Mouse (Mus musculus): ENCODE results near the gene Kif19a. TPM values are rescaled to one million over a fixed set of nuclear protein-coding genes. Genes with fewer than 3 reads are reported as not detected.
A peak's percentile ranks its signal among the peaks of the same experiment; 100 is the strongest.

The Kif19a gene
- polyA plus RNA-seq, 1 experiment from 2014 or later = 1.2 TPM

- H3K4me1 ChIP-seq (replicated peaks) = peaks cover 45% of the 10 kb centered on the region
- 80% methylated on average over 3 of the region's 3 CpGs for WGBS
- no peak overlapping the region for H3K4me3 ChIP-seq
- no peaks in the 10 kb centered on the region for H3K9me3 ChIP-seq
- ATAC-seq (ENCODE audit: low FRiP score) = no peak
- no peak overlapping the region for H3K4me2 ChIP-seq
- H3K36me3 ChIP-seq = no peaks in the 10 kb centered on the region
- peaks cover 75% of the 10 kb centered on the region for H3K27me3 ChIP-seq
- H3K9ac ChIP-seq = no peak overlapping the region
- H3K27ac ChIP-seq = no peak overlapping the region
Observed at GRCm38 (mm10) chr11:114787611-114788010, 22.4 kb downstream of the Kif19a start.

- H3K4me2 ChIP-seq = peak overlapping the region; percentile 49
- H3K27ac ChIP-seq = no peak overlapping the region
- no peaks in the 10 kb centered on the region for H3K9me3 ChIP-seq
- H3K36me3 ChIP-seq = no peaks in the 10 kb centered on the region
- H3K27me3 ChIP-seq = peaks cover 83% of the 10 kb centered on the region
- WGBS = 13% methylated on average over 30 of the region's 30 CpGs
- peak overlapping the region; percentile 20 for H3K4me3 ChIP-seq
- H3K4me1 ChIP-seq (replicated peaks) = peaks cover 61% of the 10 kb centered on the region
- 0 out of 2 replicates have a peak overlapping the region, but pooled peaks have one; percentile 51 for H3K9ac ChIP-seq
- ATAC-seq (ENCODE audit: low FRiP score) = peak; percentile 11; the same call in 1 of the 2 replicates
Observed at GRCm38 (mm10) chr11:114789061-114789714, 24.0 kb downstream of the Kif19a start.

GRCm38 (mm10) chr11:114789716-114790115 lies 24.5 kb downstream of the Kif19a start:
- 68% methylated on average over 9 of the region's 9 CpGs for WGBS
- Histone ChIP-seq H3K4me3 (no peak overlapping the region), H3K4me1 (replicated peaks) (peaks cover 66% of the 10 kb centered on the region), H3K36me3 (no peaks in the 10 kb centered on the region), H3K9me3 (no peaks in the 10 kb centered on the region), H3K27me3 (peaks cover 77% of the 10 kb centered on the region), H3K4me2 (no peak overlapping the region), H3K9ac (no peak overlapping the region), H3K27ac (no peak overlapping the region)
- no peak for ATAC-seq (ENCODE audit: low FRiP score)

DNA sequence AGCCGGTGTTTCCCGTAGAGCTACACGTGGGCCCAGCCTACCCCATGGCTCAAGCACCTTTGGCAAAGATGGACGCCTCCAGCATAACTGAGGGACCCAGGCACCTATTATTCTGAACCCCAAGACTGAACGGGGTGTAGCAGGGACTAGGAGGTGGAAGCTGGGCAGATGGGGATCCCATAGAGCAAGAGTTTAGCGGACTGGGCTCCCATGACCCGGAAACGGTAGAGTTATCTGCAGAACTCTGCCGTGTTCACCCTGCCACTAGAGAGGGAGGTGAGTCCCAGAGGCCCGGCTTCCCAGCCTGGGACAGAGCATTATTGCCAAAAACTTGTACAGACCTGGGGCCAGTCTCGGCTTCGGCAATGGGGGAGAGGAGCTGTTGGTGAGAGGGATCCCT lies 25.0 kb downstream of the Kif19a start:
- H3K36me3 ChIP-seq = no peaks in the 10 kb centered on the region
- H3K4me2 ChIP-seq = no peak overlapping the region
- no peak for ATAC-seq (ENCODE audit: low FRiP score)
- 71% methylated on average over 12 of the region's 12 CpGs for WGBS
- H3K27me3 ChIP-seq = peaks cover 73% of the 10 kb centered on the region
- H3K4me1 ChIP-seq (replicated peaks) = peaks cover 70% of the 10 kb centered on the region
- H3K9ac ChIP-seq = no peak overlapping the region
- H3K9me3 ChIP-seq = no peaks in the 10 kb centered on the region
- H3K27ac ChIP-seq = no peak overlapping the region
- no peak overlapping the region for H3K4me3 ChIP-seq

DNA sequence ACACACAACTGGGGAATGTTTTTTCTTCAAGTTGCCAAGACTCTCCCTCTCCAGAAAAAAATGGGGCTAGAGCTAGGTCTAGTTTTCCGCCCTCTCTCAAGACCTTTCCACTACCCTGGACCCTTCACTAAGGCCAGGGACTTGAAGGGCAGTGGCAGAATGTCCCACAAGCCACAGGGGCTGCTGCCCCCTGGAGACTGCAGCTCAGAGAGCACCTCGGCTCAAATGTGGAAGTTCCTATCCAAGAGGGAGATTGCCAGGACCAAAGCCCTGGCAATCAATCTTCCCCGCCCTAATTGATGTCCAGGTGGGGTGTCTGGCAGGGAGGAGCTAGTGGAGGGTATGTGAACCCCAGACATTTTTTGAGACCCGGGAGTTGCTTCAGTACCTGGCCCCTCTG lies 25.7 kb downstream of the Kif19a start:
- H3K27ac ChIP-seq = 0 out of 2 replicates have a peak overlapping the region, but pooled peaks have one; percentile 73
- peaks cover 77% of the 10 kb centered on the region for H3K4me1 ChIP-seq (replicated peaks)
- peak overlapping the region; percentile 56 for H3K4me3 ChIP-seq
- H3K27me3 ChIP-seq = peaks cover 66% of the 10 kb centered on the region
- 35% methylated on average over 4 of the region's 4 CpGs for WGBS
- peak overlapping the region; percentile 76 for H3K9ac ChIP-seq
- H3K4me2 ChIP-seq = peak overlapping the region; percentile 91
- no peak for ATAC-seq (ENCODE audit: low FRiP score)
- H3K36me3 ChIP-seq = no peaks in the 10 kb centered on the region
- no peaks in the 10 kb centered on the region for H3K9me3 ChIP-seq

GRCm38 (mm10) chr11:114791351-114791889 lies 26.2 kb downstream of the Kif19a start:
- H3K27me3 ChIP-seq = peaks cover 60% of the 10 kb centered on the region
- peak overlapping the region; percentile 73 for H3K27ac ChIP-seq
- no peaks in the 10 kb centered on the region for H3K36me3 ChIP-seq
- peak overlapping the region; percentile 76 for H3K9ac ChIP-seq
- peak overlapping the region; percentile 56 for H3K4me3 ChIP-seq
- peak overlapping the region; percentile 91 for H3K4me2 ChIP-seq
- WGBS = 4% methylated on average over 49 of the region's 50 CpGs
- ATAC-seq (ENCODE audit: low FRiP score) = no peak
- H3K9me3 ChIP-seq = no peaks in the 10 kb centered on the region
- H3K4me1 ChIP-seq (replicated peaks) = peaks cover 77% of the 10 kb centered on the region

- Histone ChIP-seq H3K27me3 (peaks cover 55% of the 10 kb centered on the region), H3K9ac (peak overlapping the region; percentile 76), H3K9me3 (no peaks in the 10 kb centered on the region), H3K36me3 (no peaks in the 10 kb centered on the region), H3K4me2 (peak overlapping the region; percentile 91), H3K4me1 (replicated peaks) (peaks cover 79% of the 10 kb centered on the region), H3K27ac (peak overlapping the region; percentile 73), H3K4me3 (peak overlapping the region; percentile 56)
- no peak for ATAC-seq (ENCODE audit: low FRiP score)
- 1% methylated on average over 48 of the region's 59 CpGs for WGBS
Observed at GRCm38 (mm10) chr11:114791891-114792411, 26.8 kb downstream of the Kif19a start.

GRCm38 (mm10) chr11:114792931-114793494 lies 27.8 kb downstream of the Kif19a start:
- peak overlapping the region; percentile 44; the same call in 1 of the 2 replicates for H3K9ac ChIP-seq
- H3K4me2 ChIP-seq = peak overlapping the region; percentile 91
- 52% methylated on average over 5 of the region's 5 CpGs for WGBS
- ATAC-seq (ENCODE audit: low FRiP score) = no peak
- H3K4me3 ChIP-seq = peak overlapping the region; percentile 56; the same call in 1 of the 2 replicates
- peaks cover 82% of the 10 kb centered on the region for H3K4me1 ChIP-seq (replicated peaks)
- H3K27me3 ChIP-seq = peaks cover 44% of the 10 kb centered on the region
- H3K9me3 ChIP-seq = no peaks in the 10 kb centered on the region
- peak overlapping the region; percentile 25; the same call in 1 of the 2 replicates for H3K27ac ChIP-seq
- no peaks in the 10 kb centered on the region for H3K36me3 ChIP-seq

DNA sequence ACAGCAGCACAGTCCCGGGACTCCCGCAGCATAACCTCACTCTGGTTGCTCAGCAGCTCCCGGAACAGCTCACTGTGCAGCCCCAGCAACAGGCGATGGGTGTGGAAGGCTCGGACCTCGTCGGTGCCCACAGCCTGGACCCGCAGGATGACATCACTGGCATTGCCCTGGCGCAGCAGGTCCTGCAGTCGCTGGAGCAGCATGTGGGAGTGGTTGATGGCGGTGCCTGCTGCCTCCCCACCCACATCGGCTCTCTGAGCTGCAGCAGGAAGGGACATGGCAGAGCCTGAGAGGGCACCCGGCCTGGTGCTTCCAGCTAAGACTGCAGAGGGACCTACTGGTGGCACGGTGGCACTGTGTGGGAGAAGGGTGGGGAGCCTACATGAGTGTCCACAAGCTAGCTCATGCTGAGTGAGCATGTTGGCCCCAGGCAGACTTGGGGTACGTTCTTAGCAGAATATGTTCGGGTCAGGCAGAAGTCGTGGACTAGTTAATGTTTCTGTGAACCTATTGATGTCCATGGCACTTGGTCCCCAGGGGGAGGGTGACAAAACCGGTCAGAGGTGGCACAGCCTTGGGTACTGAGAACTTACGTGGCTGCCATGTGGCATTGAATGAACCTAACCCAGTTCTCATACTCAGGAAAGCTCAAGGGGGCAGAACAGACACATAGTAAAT lies 28.8 kb downstream of the Kif19a start:
- peak overlapping the region; percentile 38 for H3K4me3 ChIP-seq
- H3K36me3 ChIP-seq = no peaks in the 10 kb centered on the region
- H3K4me1 ChIP-seq (replicated peaks) = peaks cover 78% of the 10 kb centered on the region
- ATAC-seq (ENCODE audit: low FRiP score) = no peak
- peak overlapping the region; percentile 91 for H3K4me2 ChIP-seq
- WGBS = 47% methylated on average over 19 of the region's 19 CpGs
- no peaks in the 10 kb centered on the region for H3K9me3 ChIP-seq
- H3K9ac ChIP-seq = peak overlapping the region; percentile 44; the same call in 1 of the 2 replicates
- H3K27ac ChIP-seq = peak overlapping the region; percentile 98
- peaks cover 38% of the 10 kb centered on the region for H3K27me3 ChIP-seq

GRCm38 (mm10) chr11:114794691-114795090 lies 29.5 kb downstream of the Kif19a start:
- Histone ChIP-seq H3K27me3 (peaks cover 31% of the 10 kb centered on the region), H3K36me3 (no peaks in the 10 kb centered on the region), H3K9me3 (no peaks in the 10 kb centered on the region), H3K27ac (peak overlapping the region; percentile 98), H3K4me1 (replicated peaks) (peaks cover 71% of the 10 kb centered on the region), H3K4me3 (peak overlapping the region; percentile 38), H3K9ac (peak overlapping the region; percentile 56), H3K4me2 (peak overlapping the region; percentile 91)
- 28% methylated on average over 4 of the region's 4 CpGs for WGBS
- ATAC-seq (ENCODE audit: low FRiP score) = 0 out of 2 replicates have a peak, but pooled peaks have one; percentile 3

- peaks cover 68% of the 10 kb centered on the region for H3K4me1 ChIP-seq (replicated peaks)
- H3K9me3 ChIP-seq = no peaks in the 10 kb centered on the region
- peak; percentile 86 for ATAC-seq (ENCODE audit: low FRiP score)
Observed at GRCm38 (mm10) chr11:114795231-114795746, 30.1 kb downstream of the Kif19a start.

More at GRCm38 (mm10) chr11:114795231-114795746, 30.1 kb downstream of the Kif19a start:
- Histone ChIP-seq H3K27me3 (peaks cover 26% of the 10 kb centered on the region), H3K9ac (peak overlapping the region; percentile 56), H3K27ac (peak overlapping the region; percentile 98), H3K4me2 (peak overlapping the region; percentile 91), H3K36me3 (no peaks in the 10 kb centered on the region), H3K4me3 (peak overlapping the region; percentile 38)
- 0% methylated on average over 7 of the region's 7 CpGs for whole genome bisulfite sequencing
